Mouse (Mus musculus): ENCODE measurements around the gene Aldh16a1. TPM values are rescaled to one million over a fixed set of nuclear protein-coding genes. Genes with fewer than 3 reads are reported as not detected.
"Not testable (repeated sequence)": the region's sequence is repeated elsewhere in the genome, so short reads cannot be mapped to it uniquely, and the experiment has no call there.

The Aldh16a1 gene
- polyA plus RNA-seq, 1 experiment: 36.9 TPM

- Histone ChIP-seq H3K27me3 (ENCODE audit: control insufficient read depth, insufficient read depth, low read length, poor library complexity, severe bottlenecking) (peaks cover 6% of the 10 kb centered on the region), H3K9ac (ENCODE audit: low read depth, poor library complexity, severe bottlenecking) (peak overlapping the region; percentile 62), H3K4me1 (ENCODE audit: control insufficient read depth, insufficient read depth, low read length) (peaks cover 2% of the 10 kb centered on the region), H3K4me3 (ENCODE audit: low read depth, low read length) (peak overlapping the region; percentile 55), H3K9me3 (replicated peaks; ENCODE audit: control insufficient read depth, insufficient read depth, low read length, poor library complexity, severe bottlenecking) (no peaks in the 10 kb centered on the region), H3K27ac (ENCODE audit: insufficient read depth, low read length) (no peak overlapping the region), H3K36me3 (ENCODE audit: control insufficient read depth, insufficient read depth, low read length, poor library complexity, severe bottlenecking) (no peaks in the 10 kb centered on the region)
- no peak for TF ChIP-seq POLR2A (IDR thresholded peaks at IDR 0.05; ENCODE audit: insufficient read depth, low read length)
- TF ChIP-seq EP300 (IDR thresholded peaks at IDR 0.05; ENCODE audit: insufficient read depth, low read depth, low read length): no peak
- no peak for TF ChIP-seq CTCF (IDR thresholded peaks at IDR 0.05; ENCODE audit: low read depth, low read length)
Observed at GRCm38 (mm10) chr7:45175929-45176328, 21.5 kb upstream of the Aldh16a1 start.

- Histone ChIP-seq H3K9me3 (replicated peaks; ENCODE audit: control insufficient read depth, insufficient read depth, low read length, poor library complexity, severe bottlenecking) (no peaks in the 10 kb centered on the region), H3K27me3 (ENCODE audit: control insufficient read depth, insufficient read depth, low read length, poor library complexity, severe bottlenecking) (peaks cover 6% of the 10 kb centered on the region), H3K36me3 (ENCODE audit: control insufficient read depth, insufficient read depth, low read length, poor library complexity, severe bottlenecking) (no peaks in the 10 kb centered on the region), H3K4me1 (ENCODE audit: control insufficient read depth, insufficient read depth, low read length) (peaks cover 2% of the 10 kb centered on the region), H3K4me3 (ENCODE audit: low read depth, low read length) (no peak overlapping the region), H3K27ac (ENCODE audit: insufficient read depth, low read length) (no peak overlapping the region), H3K9ac (ENCODE audit: low read depth, poor library complexity, severe bottlenecking) (0 out of 2 replicates have a peak overlapping the region, but pooled peaks have one; percentile 6)
- TF ChIP-seq EP300 (IDR thresholded peaks at IDR 0.05; ENCODE audit: insufficient read depth, low read depth, low read length) (no peak), POLR2A (IDR thresholded peaks at IDR 0.05; ENCODE audit: insufficient read depth, low read length) (no peak), CTCF (IDR thresholded peaks at IDR 0.05; ENCODE audit: low read depth, low read length) (no peak)
Observed at GRCm38 (mm10) chr7:45175398-45175797, 21.0 kb upstream of the Aldh16a1 start.

- Histone ChIP-seq H3K9ac (ENCODE audit: low read depth, poor library complexity, severe bottlenecking) (0 out of 2 replicates have a peak overlapping the region, but pooled peaks have one; percentile 6), H3K4me3 (ENCODE audit: low read depth, low read length) (peak overlapping the region; percentile 14; the same call in 1 of the 2 replicates), H3K27me3 (ENCODE audit: control insufficient read depth, insufficient read depth, low read length, poor library complexity, severe bottlenecking) (peaks cover 6% of the 10 kb centered on the region), H3K4me1 (ENCODE audit: control insufficient read depth, insufficient read depth, low read length) (peaks cover 2% of the 10 kb centered on the region), H3K36me3 (ENCODE audit: control insufficient read depth, insufficient read depth, low read length, poor library complexity, severe bottlenecking) (no peaks in the 10 kb centered on the region), H3K27ac (ENCODE audit: insufficient read depth, low read length) (no peak overlapping the region), H3K9me3 (replicated peaks; ENCODE audit: control insufficient read depth, insufficient read depth, low read length, poor library complexity, severe bottlenecking) (peaks cover 3% of the 10 kb centered on the region; the same call in 1 of the 2 replicates)
- TF ChIP-seq EP300 (IDR thresholded peaks at IDR 0.05; ENCODE audit: insufficient read depth, low read depth, low read length) (peak; percentile 60; the same call in 1 of the 2 replicates), POLR2A (IDR thresholded peaks at IDR 0.05; ENCODE audit: insufficient read depth, low read length) (no peak), CTCF (IDR thresholded peaks at IDR 0.05; ENCODE audit: low read depth, low read length) (no peak)
Observed at GRCm38 (mm10) chr7:45174567-45175280, 20.3 kb upstream of the Aldh16a1 start.

GRCm38 (mm10) chr7:45173772-45174171, 19.4 kb upstream of the Aldh16a1 start:
- not testable (repeated sequence) for H3K27ac ChIP-seq (ENCODE audit: insufficient read depth, low read length); H3K9me3 ChIP-seq (replicated peaks; ENCODE audit: control insufficient read depth, insufficient read depth, low read length, poor library complexity, severe bottlenecking); H3K36me3 ChIP-seq (ENCODE audit: control insufficient read depth, insufficient read depth, low read length, poor library complexity, severe bottlenecking); H3K27me3 ChIP-seq (ENCODE audit: control insufficient read depth, insufficient read depth, low read length, poor library complexity, severe bottlenecking); H3K9ac ChIP-seq (ENCODE audit: low read depth, poor library complexity, severe bottlenecking); H3K4me3 ChIP-seq (ENCODE audit: low read depth, low read length); H3K4me1 ChIP-seq (ENCODE audit: control insufficient read depth, insufficient read depth, low read length)
- peak; percentile 17 for TF ChIP-seq CTCF (IDR thresholded peaks at IDR 0.05; ENCODE audit: low read depth, low read length)

- Histone ChIP-seq H3K36me3 (ENCODE audit: control insufficient read depth, insufficient read depth, low read length, poor library complexity, severe bottlenecking) (no peaks in the 10 kb centered on the region), H3K9ac (ENCODE audit: low read depth, poor library complexity, severe bottlenecking) (no peak overlapping the region), H3K27me3 (ENCODE audit: control insufficient read depth, insufficient read depth, low read length, poor library complexity, severe bottlenecking) (peaks cover 6% of the 10 kb centered on the region), H3K9me3 (replicated peaks; ENCODE audit: control insufficient read depth, insufficient read depth, low read length, poor library complexity, severe bottlenecking) (peaks cover 6% of the 10 kb centered on the region; the same call in 1 of the 2 replicates), H3K4me3 (ENCODE audit: low read depth, low read length) (no peak overlapping the region), H3K27ac (ENCODE audit: insufficient read depth, low read length) (no peak overlapping the region), H3K4me1 (ENCODE audit: control insufficient read depth, insufficient read depth, low read length) (peaks cover 2% of the 10 kb centered on the region)
- TF ChIP-seq POLR2A (IDR thresholded peaks at IDR 0.05; ENCODE audit: insufficient read depth, low read length) (no peak), EP300 (IDR thresholded peaks at IDR 0.05; ENCODE audit: insufficient read depth, low read depth, low read length) (no peak), CTCF (IDR thresholded peaks at IDR 0.05; ENCODE audit: low read depth, low read length) (peak; percentile 70)
Observed at GRCm38 (mm10) chr7:45172974-45173373, 18.6 kb upstream of the Aldh16a1 start.

GRCm38 (mm10) chr7:45169495-45169894, 15.1 kb upstream of the Aldh16a1 start:
- H3K9ac ChIP-seq (ENCODE audit: low read depth, poor library complexity, severe bottlenecking): no peak overlapping the region

More at GRCm38 (mm10) chr7:45169495-45169894, 15.1 kb upstream of the Aldh16a1 start:
- TF ChIP-seq POLR2A (IDR thresholded peaks at IDR 0.05; ENCODE audit: insufficient read depth, low read length) (no peak), EP300 (IDR thresholded peaks at IDR 0.05; ENCODE audit: insufficient read depth, low read depth, low read length) (no peak), CTCF (IDR thresholded peaks at IDR 0.05; ENCODE audit: low read depth, low read length) (no peak)
- Histone ChIP-seq H3K27ac (ENCODE audit: insufficient read depth, low read length) (no peak overlapping the region), H3K36me3 (ENCODE audit: control insufficient read depth, insufficient read depth, low read length, poor library complexity, severe bottlenecking) (no peaks in the 10 kb centered on the region), H3K4me1 (ENCODE audit: control insufficient read depth, insufficient read depth, low read length) (peaks cover 2% of the 10 kb centered on the region), H3K9me3 (replicated peaks; ENCODE audit: control insufficient read depth, insufficient read depth, low read length, poor library complexity, severe bottlenecking) (peaks cover 6% of the 10 kb centered on the region; the same call in 1 of the 2 replicates), H3K27me3 (ENCODE audit: control insufficient read depth, insufficient read depth, low read length, poor library complexity, severe bottlenecking) (no peaks in the 10 kb centered on the region), H3K4me3 (ENCODE audit: low read depth, low read length) (no peak overlapping the region)
